Mouse (Mus musculus): ENCODE results near the gene Lamb3.
"Not testable (repeated sequence)": the region's sequence is repeated elsewhere in the genome, so short reads cannot be mapped to it uniquely, and the experiment has no call there.

Lamb3 gene

GRCm38 (mm10) chr1:193251386-193251785 lies 43.9 kb downstream of the Lamb3 start:
- no peak for DNase-seq

GRCm38 (mm10) chr1:193252616-193253015 lies 45.1 kb downstream of the Lamb3 start:
- DNase-seq, result no peak

GRCm38 (mm10) chr1:193253895-193254294 lies 46.4 kb downstream of the Lamb3 start:
- DNase-seq, result not testable (repeated sequence)

- DNase-seq, result no peak
Observed at GRCm38 (mm10) chr1:193255032-193255431, 47.5 kb downstream of the Lamb3 start.

- DNase-seq, result peak; percentile 87 to 89
Observed at GRCm38 (mm10) chr1:193255488-193256288, 48.2 kb downstream of the Lamb3 start.

- DNase-seq, result no peak
Observed at GRCm38 (mm10) chr1:193256289-193256577, 48.7 kb downstream of the Lamb3 start.

- DNase-seq, result peak in 1 of 2 experiments; percentile 25
Observed at GRCm38 (mm10) chr1:193256621-193257098, 49.2 kb downstream of the Lamb3 start.

- no peak for DNase-seq
Observed at GRCm38 (mm10) chr1:193259559-193259958, 52.1 kb downstream of the Lamb3 start.

GRCm38 (mm10) chr1:193261897-193262548 lies 54.5 kb downstream of the Lamb3 start:
- peak in 1 of 2 experiments; percentile 35 for DNase-seq

- no peak for DNase-seq
Observed at GRCm38 (mm10) chr1:193263026-193263907, 55.8 kb downstream of the Lamb3 start.

GRCm38 (mm10) chr1:193263955-193264598 lies 56.6 kb downstream of the Lamb3 start, which contains the start of gene Hsd11b1:
Gene Hsd11b1, minus strand, starts transcription at chr1:193264075.
- no peak for DNase-seq

- DNase-seq, result no peak
Observed at GRCm38 (mm10) chr1:193265734-193266133, 58.2 kb downstream of the Lamb3 start.

GRCm38 (mm10) chr1:193270965-193271763 lies 63.7 kb downstream of the Lamb3 start:
- DNase-seq, result peak in 1 of 2 experiments; percentile 19

- peak; percentile 54 to 71 for DNase-seq
Observed at GRCm38 (mm10) chr1:193272137-193272915, 64.8 kb downstream of the Lamb3 start.

GRCm38 (mm10) chr1:193272916-193273601 lies 65.6 kb downstream of the Lamb3 start, which contains the start of gene G0s2:
Gene G0s2, minus strand, starts transcription at chr1:193273217.
- DNase-seq, result peak; percentile 80 to 88

- DNase-seq, result peak in 1 of 2 experiments; percentile 27
Observed at GRCm38 (mm10) chr1:193274407-193275071, 67.0 kb downstream of the Lamb3 start.

- DNase-seq, result no peak
Observed at GRCm38 (mm10) chr1:193278414-193279045, 71.0 kb downstream of the Lamb3 start.

GRCm38 (mm10) chr1:193279492-193279891 lies 72.0 kb downstream of the Lamb3 start:
- no peak for DNase-seq

- no peak for DNase-seq
Observed at GRCm38 (mm10) chr1:193281344-193281743, 73.8 kb downstream of the Lamb3 start.
